ENCODE assay signal across 13 mouse cellular contexts in the genomic region with DNA sequence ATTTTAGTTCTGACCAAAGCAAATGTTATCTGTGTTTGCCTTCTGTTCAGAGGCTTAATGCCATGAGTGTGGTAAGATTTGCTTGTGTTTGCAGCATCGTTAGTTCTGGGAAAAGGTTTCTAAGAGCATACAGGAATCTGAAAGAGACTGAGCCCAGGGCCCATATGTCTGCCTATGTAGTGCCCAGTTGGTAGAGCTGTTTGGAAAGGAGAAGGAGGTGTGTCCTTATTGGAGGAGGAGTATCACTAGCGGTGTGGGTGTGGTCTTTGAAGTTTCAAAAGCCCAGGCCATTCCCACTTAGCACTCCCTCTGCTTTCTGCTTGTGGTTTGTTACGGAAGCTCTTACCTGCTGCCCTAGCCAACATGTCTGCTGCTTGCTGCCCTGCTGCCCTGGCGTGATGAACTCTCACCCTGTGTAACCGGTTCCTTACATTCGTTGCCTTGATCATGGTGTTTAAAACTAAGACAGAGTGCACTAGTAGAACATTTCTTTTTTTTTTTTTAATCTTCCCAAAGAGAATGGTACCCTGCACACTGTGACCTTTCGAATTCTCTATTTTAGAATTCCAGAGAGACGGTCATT. TPM values are rescaled to one million over a fixed set of nuclear protein-coding genes. Genes with fewer than 3 reads are reported as not detected.
A peak's percentile ranks its signal among the peaks of the same experiment; 100 is the strongest.
DNase-seq lines count a peak whose midpoint lies in the region; ATAC-seq and TF ChIP-seq lines count a peak whose summit lies in the region.
"Had no signal": no experiment of that assay in that cellular context is flagged by ENCODE, and none has a peak within 500 bp of the region (broad histone marks: within the 10 kb centered on the region; RNA-seq: fewer than 3 reads in every experiment).

No protein-coding gene starts in this region.

- peak; percentile 7 to 26 for DNase-seq in lung, adult 18-20 months
- DNase-seq in lung, postnatal 14 days = no peak
- no peak for DNase-seq in thymus, adult 2 months
- no peak for DNase-seq in retina, embryonic 14.5 days (ENCODE audit: low spot score)
- DNase-seq: adrenal gland, postnatal 10 days; cerebellum, adult 9-11 months had no signal

- H3K27ac ChIP-seq in lung, embryonic 16.5 days (ENCODE audit: low read length) = peak overlapping the region; percentile 14; the same call in 1 of the 2 replicates
- no peak overlapping the region; the same call in 1 of the 2 replicates for H3K27ac ChIP-seq in stomach, embryonic 16.5 days (ENCODE audit: low read length)
- H3K27ac ChIP-seq in thymus, adult 2 months (ENCODE audit: control insufficient read depth, insufficient read depth, low read length) = no peak overlapping the region
- H3K27ac ChIP-seq: kidney, postnatal 0 days had no signal

- peaks cover 5% of the 10 kb centered on the region; the same call in 1 of the 2 replicates for H3K4me1 ChIP-seq in lung, embryonic 16.5 days (replicated peaks; ENCODE audit: control insufficient read depth, insufficient read depth, low read length)
- H3K4me1 ChIP-seq in stomach, embryonic 16.5 days (ENCODE audit: control insufficient read depth, insufficient read depth, low read length) = 0 out of 2 replicates have a peak, but pooled peaks cover 3% of the 10 kb centered on the region
- no peaks in the 10 kb centered on the region for H3K4me1 ChIP-seq in thymus, adult 2 months (replicated peaks; ENCODE audit: control insufficient read depth, insufficient read depth, low read length)

- no peak for TF ChIP-seq CTCF in thymus, adult 2 months (IDR thresholded peaks at IDR 0.05; ENCODE audit: borderline replicate concordance, control insufficient read depth, extremely low read depth, insufficient read depth, low read length, poor library complexity)

- H3K9me3 ChIP-seq in lung, embryonic 16.5 days (ENCODE audit: control insufficient read depth, low read length) = no peaks in the 10 kb centered on the region
- no peaks in the 10 kb centered on the region; the same call in 1 of the 2 replicates for H3K9me3 ChIP-seq in stomach, embryonic 16.5 days (replicated peaks; ENCODE audit: control insufficient read depth, low read length)

- 37% methylated on average over 8 of the region's 8 CpGs for WGBS in lung, embryonic 16.5 days
- 52% methylated on average over 8 of the region's 8 CpGs for WGBS in stomach, embryonic 16.5 days
- 95% methylated on average over 8 of the region's 8 CpGs for WGBS in thymus, adult 2 months

- no peak overlapping the region for H3K9ac ChIP-seq in lung, embryonic 16.5 days (ENCODE audit: low read length)
- no peak overlapping the region for H3K9ac ChIP-seq in stomach, embryonic 16.5 days (ENCODE audit: low read length)

- no peak overlapping the region for H3K4me3 ChIP-seq in lung, embryonic 16.5 days (ENCODE audit: low read length)
- H3K4me3 ChIP-seq in stomach, embryonic 16.5 days (replicated peaks; ENCODE audit: low read length) = no peak overlapping the region
- no peak overlapping the region for H3K4me3 ChIP-seq in thymus, adult 2 months (ENCODE audit: control insufficient read depth, insufficient read depth, low read length)

- no peaks in the 10 kb centered on the region for H3K27me3 ChIP-seq in lung, embryonic 16.5 days (ENCODE audit: control insufficient read depth, insufficient read depth, low read depth, low read length)
- H3K27me3 ChIP-seq in stomach, embryonic 16.5 days (ENCODE audit: control insufficient read depth, insufficient read depth, low read length) = no peaks in the 10 kb centered on the region
- no peaks in the 10 kb centered on the region for H3K27me3 ChIP-seq in thymus, adult 2 months (ENCODE audit: control insufficient read depth, insufficient read depth, low read length)

- peak; percentile 31 for ATAC-seq in common myeloid progenitor, adult 5-6 weeks (replicated peaks; ENCODE audit: low read depth, poor library complexity, severe bottlenecking)
- peak; percentile 89 for ATAC-seq in lung, embryonic 16.5 days (ENCODE audit: low read depth)
- peak; percentile 85 for ATAC-seq in stomach, embryonic 16.5 days (ENCODE audit: insufficient read depth, low FRiP score)

- no peaks in the 10 kb centered on the region for H3K36me3 ChIP-seq in lung, embryonic 16.5 days (ENCODE audit: control insufficient read depth, insufficient read depth, low read length)
- H3K36me3 ChIP-seq in stomach, embryonic 16.5 days (ENCODE audit: control insufficient read depth, insufficient read depth, low read length) = no peaks in the 10 kb centered on the region
- no peaks in the 10 kb centered on the region for H3K36me3 ChIP-seq in thymus, adult 2 months (ENCODE audit: control insufficient read depth, insufficient read depth, low read length)

- H3K4me2 ChIP-seq in lung, embryonic 16.5 days (ENCODE audit: low read depth, low read length) = no peak overlapping the region
- peak overlapping the region; percentile 33 for H3K4me2 ChIP-seq in stomach, embryonic 16.5 days (ENCODE audit: low read depth, low read length)

- TF ChIP-seq POLR2A in thymus, adult 2 months (IDR thresholded peaks at IDR 0.05; ENCODE audit: control insufficient read depth, extremely low read depth, insufficient read depth, low read length, poor library complexity) = no peak

RNA-seq across cellular contexts. Expression of gene Morc1, which starts 48.3 kb away (rescaled TPM):
- not detected in 2 replicates for total RNA-seq in common myeloid progenitor, adult 5-6 weeks (2017)
- 0.23 and 0.52 TPM in 2 replicates for polyA plus RNA-seq in lung, embryonic 16.5 days (2015; fragmentation: Nextera tagmentation; extraction: Ambion mirVana)
- 0.04 and 0.11 TPM in 2 replicates for polyA plus RNA-seq in stomach, embryonic 16.5 days (2015; fragmentation: Nextera tagmentation; extraction: Ambion mirVana)
- 0.68 and 0.70 TPM in 2 replicates for polyA plus RNA-seq in thymus, adult 2 months (2012; rRNA removed)
- total RNA-seq: adrenal gland, postnatal 10 days; granulocyte monocyte progenitor cell, adult 5-6 weeks; heart, postnatal 25 days had no signal
- polyA plus RNA-seq: liver, embryonic 16.5 days had no signal

Comparison
In these comparisons a context has a peak if more than half of its experiments do, and no peak if none do; other contexts are left out.
1. DNase-seq: peak in lung, adult 18-20 months (2 of 2); none in lung, postnatal 14 days (single experiment), thymus, adult 2 months (single experiment) and retina, embryonic 14.5 days (single experiment).
2. ATAC-seq: peak in every context shown above with its lines; median percentile 89 in lung, embryonic 16.5 days; 85 in stomach, embryonic 16.5 days; 31 in common myeloid progenitor, adult 5-6 weeks.